Mouse (Mus musculus): ENCODE measurements around the gene Ntng1.

- TF ChIP-seq CTCF (IDR thresholded peaks at IDR 0.05; ENCODE audit: borderline replicate concordance, control insufficient read depth, extremely low read depth, insufficient read depth, low read length, poor library complexity) = no peak
- no peak for TF ChIP-seq POLR2A (IDR thresholded peaks at IDR 0.05; ENCODE audit: control insufficient read depth, extremely low read depth, insufficient read depth, low read length, poor library complexity)
Observed at GRCm38 (mm10) chr3:110010441-110010840, 133.4 kb downstream of the Ntng1 start.
